Mouse (Mus musculus): ENCODE data around the gene Olfr323. TPM values are rescaled to one million over a fixed set of nuclear protein-coding genes. Genes with fewer than 3 reads are reported as not detected.

Olfr323 gene
- polyA plus RNA-seq (2021; fragmentation: Nextera tagmentation): not detected in 2 replicates
- long read RNA-seq, experiment 1: 0 reads
- long read RNA-seq, experiment 2: 0 reads

GRCm38 (mm10) chr11:58630401-58630800 is at the start of gene Olfr323:
Gene Olfr323 (minus strand): TSS chr11:58630501.

GRCm38 (mm10) chr11:58658596-58658995 is 28.3 kb upstream of the Olfr323 start, which contains the start of gene Olfr322:
Gene Olfr322 (plus strand): TSS chr11:58658782.

GRCm38 (mm10) chr11:58640272-58640867 is 10.1 kb upstream of the Olfr323 start, which contains the start of gene Trim58:
Gene Trim58 (plus strand): TSS chr11:58640465.

GRCm38 (mm10) chr11:58615975-58616374 is 14.3 kb downstream of the Olfr323 start, which contains the start of gene 2210407C18Rik:
Gene 2210407C18Rik (minus strand): TSS chr11:58616075.

GRCm38 (mm10) chr11:58594814-58595213 is 35.5 kb downstream of the Olfr323 start, which contains the start of gene Olfr324:
Gene Olfr324 (plus strand): TSS chr11:58595114.

GRCm38 (mm10) chr11:58577430-58577829 is 52.9 kb downstream of the Olfr323 start, which contains the start of gene Olfr325:
Gene Olfr325 (plus strand): TSS chr11:58577730.

Other genes with a start within 250 kb of the Olfr323 start
- gene 1810065E05Rik, start 209.4 kb downstream of the Olfr323 start, polyA plus RNA-seq (2021; fragmentation: Nextera tagmentation): not detected in 2 replicates
- gene Gm12253, start 197.9 kb downstream of the Olfr323 start, polyA plus RNA-seq (2021; fragmentation: Nextera tagmentation): not detected in 2 replicates
- gene Lypd9, start 177.6 kb downstream of the Olfr323 start, polyA plus RNA-seq (2021; fragmentation: Nextera tagmentation): not detected in 2 replicates
- gene Olfr30, start 168.2 kb downstream of the Olfr323 start, polyA plus RNA-seq (2021; fragmentation: Nextera tagmentation): not detected in 2 replicates
- gene Olfr332, start 137.9 kb downstream of the Olfr323 start, polyA plus RNA-seq (2021; fragmentation: Nextera tagmentation): not detected in 2 replicates
- not detected in 2 replicates for gene Olfr331, start 127.9 kb downstream of the Olfr323 start, polyA plus RNA-seq (2021; fragmentation: Nextera tagmentation)
- gene Olfr330, start 95.7 kb downstream of the Olfr323 start, polyA plus RNA-seq (2021; fragmentation: Nextera tagmentation): not detected in 2 replicates
- gene Olfr329-ps, start 84.1 kb downstream of the Olfr323 start, polyA plus RNA-seq (2021; fragmentation: Nextera tagmentation): not detected in 2 replicates
- not detected in 2 replicates for gene Olfr328, start 74.9 kb downstream of the Olfr323 start, polyA plus RNA-seq (2021; fragmentation: Nextera tagmentation)
- gene Olfr224, start 59.9 kb downstream of the Olfr323 start, polyA plus RNA-seq (2021; fragmentation: Nextera tagmentation): not detected in 2 replicates
- not detected in 2 replicates for gene Olfr325, start 52.8 kb downstream of the Olfr323 start, polyA plus RNA-seq (2021; fragmentation: Nextera tagmentation)
- not detected in 2 replicates for gene Olfr324, start 35.4 kb downstream of the Olfr323 start, polyA plus RNA-seq (2021; fragmentation: Nextera tagmentation)
- not detected in 2 replicates for gene 2210407C18Rik, start 14.4 kb downstream of the Olfr323 start, polyA plus RNA-seq (2021; fragmentation: Nextera tagmentation)
- not detected in 2 replicates for gene Trim58, start 10.0 kb upstream of the Olfr323 start, polyA plus RNA-seq (2021; fragmentation: Nextera tagmentation)
- not detected in 2 replicates for gene Olfr322, start 28.3 kb upstream of the Olfr323 start, polyA plus RNA-seq (2021; fragmentation: Nextera tagmentation)
- not detected in 2 replicates for gene Olfr320, start 50.6 kb upstream of the Olfr323 start, polyA plus RNA-seq (2021; fragmentation: Nextera tagmentation)
- not detected in 2 replicates for gene Olfr319, start 68.7 kb upstream of the Olfr323 start, polyA plus RNA-seq (2021; fragmentation: Nextera tagmentation)
- not detected in 2 replicates for gene Olfr318, start 93.5 kb upstream of the Olfr323 start, polyA plus RNA-seq (2021; fragmentation: Nextera tagmentation)
- gene Olfr317, start 108.7 kb upstream of the Olfr323 start, polyA plus RNA-seq (2021; fragmentation: Nextera tagmentation): not detected in 2 replicates
- 1.1 and 2.0 TPM in 2 replicates for gene Olfr316, start 122.2 kb upstream of the Olfr323 start, polyA plus RNA-seq (2021; fragmentation: Nextera tagmentation)
- gene Olfr315, start 142.7 kb upstream of the Olfr323 start, polyA plus RNA-seq (2021; fragmentation: Nextera tagmentation): not detected in 2 replicates
- gene Olfr314, start 152.5 kb upstream of the Olfr323 start, polyA plus RNA-seq (2021; fragmentation: Nextera tagmentation): not detected in 2 replicates
- gene Fam183b, start 171.5 kb upstream of the Olfr323 start, polyA plus RNA-seq (2021; fragmentation: Nextera tagmentation): 9.7 and 11.3 TPM in 2 replicates
- not detected in 2 replicates for gene Olfr313, start 184.5 kb upstream of the Olfr323 start, polyA plus RNA-seq (2021; fragmentation: Nextera tagmentation)
- gene Olfr312, start 198.7 kb upstream of the Olfr323 start, polyA plus RNA-seq (2021; fragmentation: Nextera tagmentation): not detected in 2 replicates
- 0.11 TPM in 1 of 2 replicates, not detected in the other for gene Olfr311, start 208.8 kb upstream of the Olfr323 start, polyA plus RNA-seq (2021; fragmentation: Nextera tagmentation)
- gene Gm12258, start 216.7 kb upstream of the Olfr323 start, polyA plus RNA-seq (2021; fragmentation: Nextera tagmentation): 4.2 and 5.8 TPM in 2 replicates
- gene 2810021J22Rik, start 236.7 kb upstream of the Olfr323 start, polyA plus RNA-seq (2021; fragmentation: Nextera tagmentation): 2.5 and 5.9 TPM in 2 replicates